Mouse (Mus musculus) CD4-positive helper T cell, adult 2 months (primary cell): Measurements from ENCODE around the gene Pip5k1b.

Experiments used
- DNase-seq: peaks from one replicate; pipeline ENCODE4 v3.0.0-alpha.2; 2012; ENCODE audit warnings: low read depth, missing footprints, low spot score

Gene Pip5k1b

GRCm38 (mm10) chr19:24543386-24544350 lies 12.0 kb downstream of the Pip5k1b start:
- no peak for DNase-seq

- DNase-seq: no peak
Observed at GRCm38 (mm10) chr19:24542293-24542675, 13.4 kb downstream of the Pip5k1b start.

- DNase-seq: no peak
Observed at GRCm38 (mm10) chr19:24541669-24542292, 13.9 kb downstream of the Pip5k1b start.

GRCm38 (mm10) chr19:24540952-24541668 lies 14.6 kb downstream of the Pip5k1b start:
- no peak for DNase-seq

GRCm38 (mm10) chr19:24539041-24539440 lies 16.6 kb downstream of the Pip5k1b start:
- DNase-seq: no peak

- no peak for DNase-seq
Observed at GRCm38 (mm10) chr19:24538181-24538580, 17.5 kb downstream of the Pip5k1b start.

GRCm38 (mm10) chr19:24537691-24538090 lies 18.0 kb downstream of the Pip5k1b start:
- no peak for DNase-seq

- no peak for DNase-seq
Observed at GRCm38 (mm10) chr19:24536920-24537319, 18.8 kb downstream of the Pip5k1b start.

GRCm38 (mm10) chr19:24536280-24536679 lies 19.4 kb downstream of the Pip5k1b start:
- no peak for DNase-seq

GRCm38 (mm10) chr19:24535161-24535560 lies 20.5 kb downstream of the Pip5k1b start:
- no peak for DNase-seq

GRCm38 (mm10) chr19:24534733-24535132 lies 20.9 kb downstream of the Pip5k1b start:
- DNase-seq: no peak

GRCm38 (mm10) chr19:24528910-24529561 lies 26.6 kb downstream of the Pip5k1b start:
- DNase-seq: no peak

- no peak for DNase-seq
Observed at GRCm38 (mm10) chr19:24528129-24528730, 27.4 kb downstream of the Pip5k1b start.

- no peak for DNase-seq
Observed at GRCm38 (mm10) chr19:24527613-24527948, 28.1 kb downstream of the Pip5k1b start.

GRCm38 (mm10) chr19:24526731-24527612 lies 28.7 kb downstream of the Pip5k1b start:
- peak; percentile 17 for DNase-seq

GRCm38 (mm10) chr19:24523476-24524313 lies 32.0 kb downstream of the Pip5k1b start:
- DNase-seq: no peak

- no peak for DNase-seq
Observed at GRCm38 (mm10) chr19:24521997-24522396, 33.7 kb downstream of the Pip5k1b start.

- no peak for DNase-seq
Observed at GRCm38 (mm10) chr19:24521146-24521545, 34.5 kb downstream of the Pip5k1b start.

- DNase-seq: no peak
Observed at GRCm38 (mm10) chr19:24519732-24520409, 35.8 kb downstream of the Pip5k1b start.
